Mouse (Mus musculus) forebrain, embryonic 11.5 days (tissue): ENCODE measurements at regions not wholly inside any gene's neighbourhood (a gene's known extent, or its start where the extent isn't known, plus 50 kb on each side); places are given as distances from the start of the nearest gene placed in this dataset.

Source experiments
- ATAC-seq: fragments of 200-750 bp; cut with Nextera tagmentation; replicated peaks from 2 replicates; pipeline ENCODE4 v1.8.0; 2017; ENCODE audit warnings: moderate TSS enrichment; ENCODE audit not compliant: low FRiP score
- DNase-seq: peaks from one replicate; pipeline ENCODE4 v3.0.0-alpha.2; 2017; ENCODE audit warnings: low spot score
- H3K27ac ChIP-seq: fragments of 300-500 bp; sonication (generic); 2 replicates; pipeline ENCODE4 v1.5.1; 2014; ENCODE audit warnings: low read depth, low read length
- H3K27me3 ChIP-seq: fragments of 300-500 bp; sonication (generic); 2 replicates; pipeline ENCODE4 v1.6.1; 2014; ENCODE audit warnings: mild to moderate bottlenecking, low read length, mixed read lengths; ENCODE audit not compliant: control insufficient read depth, insufficient read depth
- H3K36me3 ChIP-seq: fragments of 300-500 bp; sonication (generic); 2 replicates; pipeline ENCODE4 v1.6.1; 2014; ENCODE audit warnings: mild to moderate bottlenecking, low read length, moderate library complexity, mixed read lengths; ENCODE audit not compliant: control insufficient read depth, insufficient read depth
- H3K4me1 ChIP-seq: fragments of 300-500 bp; sonication (generic); replicated peaks from 2 replicates; pipeline ENCODE4 v1.6.1; 2014; ENCODE audit warnings: low read length, mixed read lengths; ENCODE audit not compliant: control insufficient read depth, insufficient read depth
- H3K4me2 ChIP-seq: fragments of 300-500 bp; sonication (generic); 2 replicates; pipeline ENCODE4 v1.6.1; 2014; ENCODE audit warnings: low read depth, mild to moderate bottlenecking, low read length, moderate library complexity, mixed read lengths; ENCODE audit not compliant: severe bottlenecking
- H3K4me3 ChIP-seq: fragments of 300-500 bp; sonication (generic); 2 replicates; pipeline ENCODE4 v1.5.1; 2014; ENCODE audit warnings: low read depth, low read length
- H3K9ac ChIP-seq: fragments of 300-500 bp; sonication (generic); 2 replicates; pipeline ENCODE4 v1.6.1; 2014; ENCODE audit warnings: low read length
- H3K9me3 ChIP-seq: fragments of 300-500 bp; sonication (generic); 2 replicates; pipeline ENCODE4 v1.6.1; 2016; ENCODE audit warnings: low read length, mixed read lengths; ENCODE audit not compliant: control insufficient read depth
- WGBS: fragments of 180-500 bp; shearing (Covaris S2); extraction: QIAGEN DNeasy Blood & Tissue Kit; methylation state at CpG from one replicate; pipeline ENCODE4 v1.1.7; 2014; 5-methylcytosine and 5-hydroxymethylcytosine counted together

- H3K4me1 ChIP-seq: no peaks in the 10 kb centered on the region
- no peaks in the 10 kb centered on the region for H3K9me3 ChIP-seq
- 93% methylated on average over 3 of the region's 3 CpGs for WGBS
- DNase-seq (no peak), ATAC-seq (no peak)
- H3K4me2 ChIP-seq: no peak overlapping the region
- H3K27me3 ChIP-seq: no peaks in the 10 kb centered on the region
- H3K36me3 ChIP-seq: no peaks in the 10 kb centered on the region
- H3K27ac ChIP-seq: no peak overlapping the region
- H3K9ac ChIP-seq: no peak overlapping the region
- H3K4me3 ChIP-seq: no peak overlapping the region
These were observed 153.6 kb upstream of the Nrp1 start for GRCm38 (mm10) chr8:128204803-128205202.

GRCm38 (mm10) chr8:128207138-128207537 is 151.3 kb upstream of the Nrp1 start:
- no peak overlapping the region for H3K4me2 ChIP-seq
- H3K9ac ChIP-seq: no peak overlapping the region
- H3K27me3 ChIP-seq: no peaks in the 10 kb centered on the region
- no peak overlapping the region for H3K27ac ChIP-seq
- DNase-seq: no peak
- no peak for ATAC-seq
- no peaks in the 10 kb centered on the region for H3K36me3 ChIP-seq
- no peaks in the 10 kb centered on the region for H3K4me1 ChIP-seq
- no peak overlapping the region for H3K4me3 ChIP-seq
- no peaks in the 10 kb centered on the region for H3K9me3 ChIP-seq

GRCm38 (mm10) chr8:128210761-128211160 is 147.6 kb upstream of the Nrp1 start:
- no peaks in the 10 kb centered on the region for H3K4me1 ChIP-seq
- no peak overlapping the region for H3K4me3 ChIP-seq
- no peak overlapping the region for H3K27ac ChIP-seq
- no peak for DNase-seq
- no peak overlapping the region for H3K9ac ChIP-seq
- ATAC-seq: no peak
- WGBS: 91% methylated on average over 5 of the region's 5 CpGs
- no peak overlapping the region for H3K4me2 ChIP-seq
- no peaks in the 10 kb centered on the region for H3K36me3 ChIP-seq
- H3K27me3 ChIP-seq: no peaks in the 10 kb centered on the region
- H3K9me3 ChIP-seq: no peaks in the 10 kb centered on the region

- no peak for DNase-seq
- H3K4me2 ChIP-seq: no peak overlapping the region
- WGBS: 87% methylated on average over 3 of the region's 3 CpGs
- no peaks in the 10 kb centered on the region for H3K36me3 ChIP-seq
- no peaks in the 10 kb centered on the region for H3K4me1 ChIP-seq
- H3K4me3 ChIP-seq: no peak overlapping the region
- no peak overlapping the region for H3K9ac ChIP-seq
- no peak for ATAC-seq
- no peak overlapping the region for H3K27ac ChIP-seq
- H3K9me3 ChIP-seq: no peaks in the 10 kb centered on the region
- no peaks in the 10 kb centered on the region for H3K27me3 ChIP-seq
These were observed 146.2 kb upstream of the Nrp1 start for GRCm38 (mm10) chr8:128212223-128212622.

- Histone ChIP-seq H3K9me3 (no peaks in the 10 kb centered on the region), H3K27ac (no peak overlapping the region), H3K27me3 (no peaks in the 10 kb centered on the region), H3K4me1 (no peaks in the 10 kb centered on the region), H3K4me2 (no peak overlapping the region), H3K36me3 (no peaks in the 10 kb centered on the region), H3K4me3 (no peak overlapping the region), H3K9ac (no peak overlapping the region)
- no peak for DNase-seq
- 75% methylated on average over 2 of the region's 2 CpGs for WGBS
- ATAC-seq: no peak
These were observed 144.1 kb upstream of the Nrp1 start for GRCm38 (mm10) chr8:128214256-128214655.

- H3K27ac ChIP-seq: no peak overlapping the region
- H3K27me3 ChIP-seq: no peaks in the 10 kb centered on the region
- no peak overlapping the region for H3K4me3 ChIP-seq
- DNase-seq (no peak), ATAC-seq (no peak)
- no peaks in the 10 kb centered on the region for H3K9me3 ChIP-seq
- no peaks in the 10 kb centered on the region for H3K36me3 ChIP-seq
- no peak overlapping the region for H3K4me2 ChIP-seq
- H3K9ac ChIP-seq: no peak overlapping the region
- H3K4me1 ChIP-seq: no peaks in the 10 kb centered on the region
- WGBS: 88% methylated on average over 2 of the region's 2 CpGs
These were observed 139.5 kb upstream of the Nrp1 start for GRCm38 (mm10) chr8:128218886-128219285.

GRCm38 (mm10) chr8:128219539-128219938 is 138.9 kb upstream of the Nrp1 start:
- DNase-seq (no peak), ATAC-seq (no peak)
- H3K4me1 ChIP-seq: no peaks in the 10 kb centered on the region
- no peak overlapping the region for H3K4me2 ChIP-seq
- no peaks in the 10 kb centered on the region for H3K36me3 ChIP-seq
- H3K9me3 ChIP-seq: no peaks in the 10 kb centered on the region
- no peaks in the 10 kb centered on the region for H3K27me3 ChIP-seq
- H3K9ac ChIP-seq: no peak overlapping the region
- no peak overlapping the region for H3K4me3 ChIP-seq
- no peak overlapping the region for H3K27ac ChIP-seq

- Histone ChIP-seq H3K4me1 (no peaks in the 10 kb centered on the region), H3K9me3 (no peaks in the 10 kb centered on the region), H3K27ac (no peak overlapping the region), H3K9ac (no peak overlapping the region), H3K4me3 (no peak overlapping the region), H3K36me3 (no peaks in the 10 kb centered on the region), H3K4me2 (no peak overlapping the region), H3K27me3 (no peaks in the 10 kb centered on the region)
- ATAC-seq: no peak
- no peak for DNase-seq
- 89% methylated on average over 1 of the region's 1 CpGs for WGBS
These were observed 135.3 kb upstream of the Nrp1 start for GRCm38 (mm10) chr8:128223092-128223491.

- Histone ChIP-seq H3K36me3 (no peaks in the 10 kb centered on the region), H3K27me3 (no peaks in the 10 kb centered on the region), H3K4me2 (no peak overlapping the region), H3K9ac (no peak overlapping the region), H3K4me3 (no peak overlapping the region), H3K9me3 (no peaks in the 10 kb centered on the region), H3K27ac (no peak overlapping the region), H3K4me1 (no peaks in the 10 kb centered on the region)
- ATAC-seq (no peak), DNase-seq (no peak)
These were observed 134.9 kb upstream of the Nrp1 start for GRCm38 (mm10) chr8:128223522-128223921.
